Mouse (Mus musculus) limb, embryonic 14.5 days (tissue): Measurements from ENCODE around the gene Olfr1151. TPM values are rescaled to one million over a fixed set of nuclear protein-coding genes. Genes with fewer than 3 reads are reported as not detected.

Experiments
- ATAC-seq: fragments of 200-750 bp; cut with Nextera tagmentation; 2 replicates; pipeline ENCODE4 v1.8.0; 2017; ENCODE audit warnings: low read depth, moderate number of reproducible peaks, moderate TSS enrichment; ENCODE audit not compliant: low FRiP score
- DNase-seq: peaks from one replicate; pipeline ENCODE4 v3.0.0-alpha.2; 2015; ENCODE audit warnings: low spot score
- H3K27ac ChIP-seq: fragments of 300-500 bp; sonication (generic); replicated peaks from 2 replicates; pipeline ENCODE4 v1.5.1; 2014; ENCODE audit warnings: low read depth, mild to moderate bottlenecking, low read length, moderate library complexity, mixed read lengths
- H3K27me3 ChIP-seq: fragments of 300-500 bp; sonication (generic); 2 replicates; pipeline ENCODE4 v1.6.1; 2014; ENCODE audit warnings: low read length, mixed read lengths; ENCODE audit not compliant: control insufficient read depth, insufficient read depth
- H3K36me3 ChIP-seq: fragments of 300-500 bp; sonication (generic); 2 replicates; pipeline ENCODE4 v1.6.1; 2014; ENCODE audit warnings: mild to moderate bottlenecking, low read length, moderate library complexity, mixed read lengths; ENCODE audit not compliant: control insufficient read depth, insufficient read depth
- H3K4me1 ChIP-seq: fragments of 300-500 bp; sonication (generic); 2 replicates; pipeline ENCODE4 v1.6.1; 2014; ENCODE audit warnings: antibody characterized with exemption, low read length, mixed read lengths; ENCODE audit not compliant: control insufficient read depth, insufficient read depth
- H3K4me2 ChIP-seq: fragments of 300-500 bp; sonication (generic); replicated peaks from 2 replicates; pipeline ENCODE4 v1.6.1; 2014; ENCODE audit warnings: low read depth, mild to moderate bottlenecking, low read length, moderate library complexity; ENCODE audit not compliant: severe bottlenecking
- H3K4me3 ChIP-seq: fragments of 300-500 bp; sonication (generic); replicated peaks from 2 replicates; pipeline ENCODE4 v1.5.1; 2014; ENCODE audit warnings: low read length
- H3K9ac ChIP-seq: fragments of 300-500 bp; sonication (generic); 2 replicates; pipeline ENCODE4 v1.6.1; 2014; ENCODE audit warnings: mild to moderate bottlenecking, low read depth, low read length, moderate library complexity; ENCODE audit not compliant: severe bottlenecking
- H3K9me3 ChIP-seq: fragments of 300-500 bp; sonication (generic); 2 replicates; pipeline ENCODE4 v1.6.1; 2016; ENCODE audit warnings: low read length; ENCODE audit not compliant: control insufficient read depth
- POLR2A ChIP-seq: fragments of 200-500 bp; IDR thresholded peaks from 2 replicates; pipeline ENCODE4 v1.8.0; 2012; ENCODE audit warnings: inconsistent platforms, mild to moderate bottlenecking, moderate library complexity, borderline replicate concordance; ENCODE audit not compliant: insufficient read depth, insufficient read length; ENCODE audit errors: extremely low read depth
- WGBS: fragments of 180-500 bp; shearing (Covaris S2); extraction: QIAGEN DNeasy Blood & Tissue Kit; methylation state at CpG from one replicate; pipeline ENCODE4 v1.1.7; 2014; 5-methylcytosine and 5-hydroxymethylcytosine counted together
- polyA plus RNA-seq, 2 experiments: library from polyadenylated mRNA; depleted of rRNA in 1 of 2; stranded (reverse) in 1 of 2; unstranded in 1 of 2; fragments of >200 nt; fragmentation: Nextera tagmentation in 1 of 2; extraction: Ambion mirVana in 1 of 2; gene quantifications; 2 replicates each; pipeline versions ENCODE4 v1.2.1 to v1.2.3; 2012 to 2014

Olfr1151 gene
- polyA plus RNA-seq (2012; rRNA removed) = not detected in 2 replicates
- not detected in 2 replicates for polyA plus RNA-seq (2014; fragmentation: Nextera tagmentation; extraction: Ambion mirVana)

- no peak for ATAC-seq
- Histone ChIP-seq H3K9ac (no peak within 1 kb of the TSS), H3K27ac (no peak within 1 kb of the TSS), H3K36me3 (no peaks in the 10 kb centered on the region), H3K27me3 (no peaks in the 10 kb centered on the region), H3K4me3 (no peak within 1 kb of the TSS), H3K9me3 (no peaks in the 10 kb centered on the region), H3K4me2 (no peak within 1 kb of the TSS), H3K4me1 (no peaks in the 10 kb centered on the region)
- no peak for DNase-seq
- 90% methylated on average over 1 of the region's 1 CpGs for WGBS
- TF ChIP-seq POLR2A = no peak
Observed at GRCm38 (mm10) chr2:87855562-87855961, at the start of gene Olfr1151. Olfr1151 (plus strand) TSS chr2:87855862.

- no peaks in the 10 kb centered on the region for H3K27me3 ChIP-seq
- WGBS = 69% methylated on average over 1 of the region's 1 CpGs
- no peak within 1 kb of the TSS for H3K4me2 ChIP-seq
- TF ChIP-seq POLR2A = no peak
- H3K9me3 ChIP-seq = no peaks in the 10 kb centered on the region
- no peaks in the 10 kb centered on the region for H3K4me1 ChIP-seq
- no peak within 1 kb of the TSS for H3K9ac ChIP-seq
- ATAC-seq (no peak), DNase-seq (no peak)
- no peaks in the 10 kb centered on the region for H3K36me3 ChIP-seq
- no peak within 1 kb of the TSS for H3K4me3 ChIP-seq
- H3K27ac ChIP-seq = no peak within 1 kb of the TSS
Observed at GRCm38 (mm10) chr2:87809522-87809921, 46.1 kb upstream of the Olfr1151 start, which contains the start of gene Olfr1145. Olfr1145 (plus strand) TSS chr2:87809822.

GRCm38 (mm10) chr2:87830233-87830632, 25.4 kb upstream of the Olfr1151 start, which contains the start of gene Olfr1148:
Olfr1148 (plus strand) TSS chr2:87830533.
- WGBS = 84% methylated on average over 1 of the region's 1 CpGs
- Histone ChIP-seq H3K27ac (no peak within 1 kb of the TSS), H3K36me3 (no peaks in the 10 kb centered on the region), H3K4me3 (no peak within 1 kb of the TSS), H3K4me1 (no peaks in the 10 kb centered on the region), H3K9me3 (no peaks in the 10 kb centered on the region), H3K9ac (no peak within 1 kb of the TSS), H3K27me3 (no peaks in the 10 kb centered on the region), H3K4me2 (no peak within 1 kb of the TSS)
- TF ChIP-seq POLR2A = no peak
- DNase-seq = no peak
- ATAC-seq = no peak

GRCm38 (mm10) chr2:87843693-87844092, 12.0 kb upstream of the Olfr1151 start, which contains the start of gene Olfr1150-ps1:
Olfr1150-ps1 (plus strand) TSS chr2:87843993.
- DNase-seq (no peak), ATAC-seq (no peak)
- TF ChIP-seq POLR2A = no peak
- no peaks in the 10 kb centered on the region for H3K4me1 ChIP-seq
- H3K4me3 ChIP-seq = no peak within 1 kb of the TSS
- H3K4me2 ChIP-seq = no peak within 1 kb of the TSS
- H3K27me3 ChIP-seq = no peaks in the 10 kb centered on the region
- H3K36me3 ChIP-seq = no peaks in the 10 kb centered on the region
- no peak within 1 kb of the TSS for H3K9ac ChIP-seq
- H3K27ac ChIP-seq = no peak within 1 kb of the TSS
- H3K9me3 ChIP-seq = no peaks in the 10 kb centered on the region
- 67% methylated on average over 1 of the region's 1 CpGs for WGBS

GRCm38 (mm10) chr2:87866192-87866591, 10.5 kb downstream of the Olfr1151 start, which contains the start of gene Olfr1152:
Olfr1152 (plus strand) TSS chr2:87866492.
- Histone ChIP-seq H3K36me3 (no peaks in the 10 kb centered on the region), H3K27me3 (no peaks in the 10 kb centered on the region), H3K4me1 (no peaks in the 10 kb centered on the region), H3K4me3 (no peak within 1 kb of the TSS), H3K4me2 (no peak within 1 kb of the TSS), H3K27ac (no peak within 1 kb of the TSS), H3K9ac (no peak within 1 kb of the TSS), H3K9me3 (no peaks in the 10 kb centered on the region)
- ATAC-seq = no peak
- no peak for DNase-seq
- TF ChIP-seq POLR2A = no peak
